Mouse (Mus musculus): ENCODE data around the gene Thsd7a.
A peak's percentile ranks its signal among the peaks of the same experiment; 100 is the strongest.

Gene Thsd7a

DNA sequence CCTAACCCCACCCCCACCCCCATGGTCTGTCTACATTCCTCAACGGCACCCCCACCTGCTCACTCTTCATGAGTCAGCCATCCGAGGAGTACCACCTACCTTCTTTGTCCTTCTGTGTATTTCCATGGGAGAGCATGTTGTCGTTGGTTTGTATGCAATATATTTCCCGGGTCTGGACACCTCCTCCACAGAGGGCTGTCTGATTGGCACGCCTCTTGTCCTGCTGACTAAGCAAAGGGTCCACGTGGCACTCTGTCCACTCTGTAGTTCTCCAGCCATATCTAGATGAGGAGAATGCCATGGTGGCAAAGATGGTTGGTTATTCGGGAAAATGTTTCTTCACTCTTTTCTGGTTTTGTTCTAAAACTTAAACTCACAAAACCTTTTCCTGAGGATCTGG lies 248.3 kb downstream of the Thsd7a start:
- no peak for DNase-seq (ENCODE audit: low spot score)

DNA sequence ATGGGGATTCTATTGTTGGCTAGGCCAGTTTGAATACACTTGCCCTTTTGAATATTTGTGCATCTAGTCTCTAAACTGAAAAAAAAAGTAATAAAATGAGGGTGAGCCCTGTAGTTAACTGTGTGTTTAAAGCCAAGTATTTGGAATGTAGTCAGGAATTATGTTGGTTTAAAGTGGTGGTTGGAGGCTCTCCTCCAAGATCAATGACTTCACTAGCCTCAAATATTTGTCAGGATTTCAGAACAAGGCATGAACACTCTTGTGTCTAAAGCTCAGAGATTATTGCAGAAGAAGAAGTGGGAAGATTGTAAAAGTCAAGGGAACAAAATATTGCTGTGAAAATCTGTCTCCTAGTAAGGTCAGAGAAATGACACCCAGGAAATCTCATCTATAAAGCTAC lies 249.3 kb downstream of the Thsd7a start:
- no peak for DNase-seq (ENCODE audit: low spot score)

DNA sequence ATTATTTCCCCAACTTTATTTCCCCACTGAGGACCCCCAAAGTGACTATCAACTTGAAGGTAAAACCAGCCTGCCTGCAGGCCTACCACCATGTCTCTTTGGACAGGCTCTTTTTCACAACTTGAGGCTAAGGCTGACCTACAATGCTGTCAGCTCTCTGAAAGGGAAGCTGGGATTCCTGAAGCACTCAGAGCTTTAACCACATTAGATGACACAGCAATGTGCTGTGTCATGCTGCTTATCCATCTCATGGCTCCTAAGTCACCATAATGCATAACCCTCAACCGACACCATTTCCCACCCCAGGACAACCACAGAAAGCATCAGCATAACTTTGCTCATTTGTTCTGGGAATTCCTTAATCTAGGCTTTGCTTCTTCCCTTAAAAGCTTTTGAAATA lies 255.6 kb downstream of the Thsd7a start:
- no peak for DNase-seq (ENCODE audit: low spot score)

DNA sequence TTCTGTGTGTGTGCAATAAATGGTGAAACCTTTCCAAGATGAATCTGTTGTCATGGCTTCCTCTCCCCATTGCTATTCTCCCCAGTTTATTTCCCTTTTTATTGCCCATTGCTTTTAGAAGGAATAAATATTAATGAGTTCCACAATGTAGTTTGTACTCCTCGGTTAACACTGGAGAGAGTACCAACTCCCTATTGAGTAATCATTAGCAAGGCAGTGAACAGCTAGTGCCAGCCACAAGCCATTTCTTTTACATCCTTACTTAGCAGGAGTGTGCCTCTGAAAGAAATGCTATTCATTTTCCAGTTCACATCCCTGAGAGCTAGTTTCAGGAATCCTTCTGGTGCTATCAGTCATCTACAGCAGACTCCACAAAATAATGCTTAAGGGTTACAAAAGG lies 260.3 kb downstream of the Thsd7a start:
- no peak for DNase-seq (ENCODE audit: low spot score)

DNA sequence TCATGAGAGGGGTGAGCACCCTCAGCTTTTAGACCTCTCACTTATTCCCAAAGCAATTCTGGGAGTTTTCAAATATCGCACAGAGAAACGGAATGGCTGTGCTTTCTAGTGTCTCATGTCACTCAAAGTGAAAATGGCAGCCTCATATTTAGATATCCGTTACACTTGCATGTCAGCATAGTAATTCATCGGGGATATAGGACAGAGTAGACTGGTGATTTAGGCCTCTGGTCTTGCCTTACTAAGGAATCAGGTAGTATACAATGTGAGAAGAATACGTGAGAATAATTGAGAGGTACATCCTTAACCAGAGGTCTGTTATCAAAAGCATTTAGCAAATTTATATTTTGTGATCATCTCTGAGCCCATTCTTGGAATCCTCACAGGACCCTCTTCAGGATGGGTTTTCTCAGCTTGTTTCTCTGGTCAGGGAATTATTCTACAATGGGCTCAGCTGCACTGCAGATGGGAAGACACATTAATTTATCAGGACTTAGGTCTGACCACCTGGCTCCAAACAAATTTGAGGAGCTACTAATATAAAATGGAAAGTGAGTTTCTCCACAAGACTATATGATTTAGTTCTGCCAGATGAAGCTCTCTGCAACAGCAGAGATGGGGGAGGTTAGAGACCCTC lies 267.6 kb downstream of the Thsd7a start:
- DNase-seq (ENCODE audit: low spot score), result no peak

DNA sequence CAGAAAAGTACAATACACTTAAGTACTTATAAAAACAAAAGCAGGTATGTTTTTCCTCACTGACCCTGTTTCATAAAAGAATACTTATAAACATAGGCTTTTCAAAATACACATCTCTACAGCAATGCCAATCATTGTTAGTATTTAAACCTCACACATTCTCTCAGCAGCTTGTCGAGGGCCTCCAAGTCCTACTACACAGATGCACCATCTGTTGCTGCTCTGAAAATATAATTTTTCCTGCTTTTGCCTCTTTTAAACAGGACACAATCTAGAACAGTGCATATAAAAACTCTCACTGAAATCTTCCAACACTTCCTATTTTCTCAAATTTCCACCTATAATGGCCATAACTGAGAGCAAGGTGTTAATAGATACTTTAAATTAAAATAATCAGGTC lies 270.9 kb downstream of the Thsd7a start:
- no peak for DNase-seq (ENCODE audit: low spot score)

DNA sequence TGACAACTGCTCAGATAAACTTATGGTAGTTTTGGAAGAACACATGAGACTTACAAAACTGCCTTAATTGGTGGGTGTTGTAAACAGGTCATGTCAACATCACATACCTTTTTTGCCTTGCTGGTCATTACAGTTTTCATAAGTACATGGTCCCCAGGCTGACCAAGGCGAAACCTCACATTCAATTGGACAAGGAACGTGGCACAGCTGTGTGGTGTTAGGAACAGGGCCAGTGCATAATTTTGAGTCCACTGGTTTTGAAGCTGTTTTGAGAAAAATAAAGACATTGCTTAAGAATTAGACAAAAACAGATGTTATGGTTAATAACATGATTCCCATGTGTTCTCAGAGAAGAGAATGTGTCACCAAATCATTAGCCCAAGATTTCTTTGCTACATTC lies 278.3 kb downstream of the Thsd7a start:
- no peak for DNase-seq (ENCODE audit: low spot score)

DNA sequence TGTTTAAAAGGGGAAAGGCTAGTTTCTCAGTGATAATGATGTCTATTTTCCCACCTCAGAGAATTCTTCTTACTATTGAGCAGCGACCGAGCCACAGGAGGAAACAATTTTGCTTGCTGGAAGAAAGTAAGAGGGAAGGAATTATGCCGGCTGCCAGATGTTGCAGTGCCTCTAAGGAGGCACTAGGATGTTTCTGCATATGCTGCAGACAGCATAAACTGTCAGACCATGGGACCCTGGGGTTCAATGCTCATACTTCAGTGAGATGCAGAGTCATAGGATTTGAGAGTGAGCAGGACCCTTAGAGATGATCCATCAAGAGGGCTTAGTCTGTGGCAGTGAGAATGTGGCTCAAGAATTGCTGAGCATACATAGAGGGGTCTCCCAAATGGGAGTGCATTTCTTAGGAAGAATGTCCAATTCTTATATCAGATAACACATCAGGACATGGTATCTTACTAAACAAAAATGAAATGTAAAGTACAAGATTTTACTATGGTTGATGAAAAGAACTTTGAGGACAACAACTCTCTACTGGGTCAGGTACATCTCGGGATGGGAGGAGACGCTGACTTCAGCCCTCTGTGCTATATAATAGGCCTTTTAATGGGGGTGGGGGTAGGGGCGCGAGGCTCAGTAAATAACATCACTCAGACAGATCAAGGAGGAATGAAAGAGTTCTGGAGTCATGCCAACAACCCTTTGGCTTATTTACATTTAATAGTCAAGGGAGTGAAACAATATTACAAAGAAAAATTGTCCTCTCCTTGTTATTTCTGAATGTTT lies 281.7 kb downstream of the Thsd7a start:
- no peak for DNase-seq (ENCODE audit: low spot score)

DNA sequence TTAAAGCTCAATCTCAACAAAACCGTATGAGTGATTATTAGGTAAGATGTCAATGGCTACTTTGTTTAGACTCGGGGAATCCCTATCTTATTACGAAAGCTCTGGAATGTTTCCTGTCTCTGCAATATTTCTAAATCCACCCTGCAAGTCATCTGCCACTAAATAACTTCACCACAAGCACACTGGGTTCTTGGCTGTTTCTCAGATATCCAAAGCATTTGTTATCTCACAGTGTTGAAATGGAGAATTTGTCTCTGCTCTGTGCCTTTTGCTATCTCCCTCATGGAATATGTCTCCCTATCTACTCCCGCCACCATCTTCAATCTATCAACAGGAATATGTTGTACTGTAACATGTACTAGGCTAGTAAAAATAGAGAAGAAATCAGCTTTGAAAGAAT lies 290.4 kb downstream of the Thsd7a start:
- DNase-seq (ENCODE audit: low spot score), result no peak

DNA sequence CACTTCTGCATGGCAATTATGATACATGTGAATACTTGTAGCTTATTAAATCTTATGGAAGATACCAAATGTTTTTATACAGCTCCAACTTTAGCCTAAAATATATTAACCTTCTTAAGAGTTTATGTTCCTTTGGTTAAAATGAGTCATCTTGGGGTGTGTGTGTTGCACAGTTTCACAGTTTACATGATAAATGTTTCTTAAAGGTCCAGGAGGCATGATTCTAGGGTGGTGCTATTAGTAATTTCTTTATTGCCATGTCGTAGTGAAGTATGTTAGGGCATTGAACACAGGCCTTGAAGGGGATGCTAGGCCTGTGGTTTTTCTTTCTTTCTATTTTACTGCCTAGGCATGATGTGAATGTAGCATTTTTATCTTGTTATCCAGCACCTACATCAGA lies 291.8 kb downstream of the Thsd7a start:
- DNase-seq (ENCODE audit: low spot score), result no peak

DNA sequence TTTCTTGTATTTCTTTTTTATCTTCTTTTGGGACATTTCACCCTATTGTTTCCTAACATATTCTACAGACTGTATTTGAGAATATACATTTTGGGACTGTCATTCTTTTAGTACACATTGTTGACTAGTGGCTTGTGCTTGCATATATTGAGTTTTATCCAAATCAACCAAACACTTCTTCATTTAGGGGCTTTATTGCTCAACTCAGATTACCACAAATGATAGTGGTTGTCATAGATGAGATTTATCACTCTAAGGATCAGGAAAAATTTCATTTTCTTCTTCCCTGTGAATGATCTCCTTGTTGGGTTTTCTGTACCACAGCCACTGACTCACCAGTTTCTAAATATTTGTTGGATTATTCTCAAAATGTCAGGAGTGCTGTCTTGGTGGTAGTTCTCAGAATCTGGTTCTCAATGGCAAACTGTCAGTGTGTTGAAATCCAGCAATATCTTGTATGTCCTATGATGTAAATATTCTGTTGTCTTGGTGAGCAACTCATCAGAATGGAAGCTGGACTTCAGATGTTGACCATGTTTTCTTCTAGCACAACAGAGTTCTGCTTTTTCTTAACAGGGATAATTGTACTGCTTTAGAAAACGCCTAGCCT lies 294.2 kb downstream of the Thsd7a start:
- DNase-seq (ENCODE audit: low spot score), result no peak

DNA sequence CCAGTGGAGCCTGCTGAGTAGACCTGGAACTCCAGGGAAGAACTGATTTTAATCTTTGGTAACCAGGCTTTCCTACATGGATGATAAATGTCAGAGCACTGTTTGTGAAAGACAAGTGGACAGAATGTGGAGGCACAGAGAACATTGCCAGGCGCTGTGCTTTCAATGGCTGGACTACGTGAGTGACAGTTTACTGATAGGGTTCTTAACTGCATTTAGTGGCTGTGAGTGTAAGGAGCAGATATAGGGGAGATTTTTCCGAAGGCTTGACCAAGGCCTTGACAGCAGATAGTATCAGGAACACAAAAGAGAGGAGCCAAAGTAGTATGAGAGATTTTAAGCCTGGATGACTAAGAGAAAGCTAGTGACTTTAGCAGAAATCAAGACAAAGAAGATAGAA lies 295.1 kb downstream of the Thsd7a start:
- no peak for DNase-seq (ENCODE audit: low spot score)

DNA sequence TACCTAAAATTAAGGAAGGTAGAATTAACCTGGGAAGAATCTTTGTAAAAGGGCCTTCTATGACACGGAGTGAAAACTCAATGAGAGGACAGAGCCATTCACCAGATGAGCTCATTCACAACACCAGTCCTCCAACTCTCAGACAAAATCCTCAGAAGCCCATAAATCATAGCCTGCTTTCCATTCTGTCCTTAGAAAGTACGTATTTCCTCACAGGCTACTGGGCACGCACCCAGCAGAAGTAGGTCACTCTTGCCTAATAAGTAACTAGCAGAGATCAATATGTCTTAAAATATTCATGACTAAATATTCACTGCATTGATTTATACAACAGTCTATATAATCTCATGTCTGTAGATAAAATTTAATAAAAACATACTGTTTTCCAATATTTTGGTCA lies 300.4 kb downstream of the Thsd7a start:
- no peak for DNase-seq (ENCODE audit: low spot score)

DNA sequence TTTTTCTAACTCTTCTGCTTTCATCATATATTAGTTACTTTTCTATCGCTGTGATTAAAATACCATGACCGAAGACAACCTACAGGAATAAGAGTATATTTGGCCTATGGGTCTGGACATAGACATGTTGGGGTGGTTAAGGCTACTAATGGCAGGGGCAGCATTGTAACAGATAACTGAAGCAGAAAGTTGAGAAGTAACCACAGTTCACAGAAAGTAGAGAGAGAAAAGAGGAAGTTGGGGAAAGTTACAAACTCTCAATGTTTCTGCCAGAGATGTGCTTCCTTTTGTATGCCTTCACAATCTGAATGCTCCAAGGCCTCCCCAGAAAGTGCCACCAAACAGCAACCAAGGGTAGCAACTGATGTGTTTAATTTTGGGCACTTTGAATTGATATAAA lies 303.7 kb downstream of the Thsd7a start:
- DNase-seq (ENCODE audit: low spot score), result no peak

DNA sequence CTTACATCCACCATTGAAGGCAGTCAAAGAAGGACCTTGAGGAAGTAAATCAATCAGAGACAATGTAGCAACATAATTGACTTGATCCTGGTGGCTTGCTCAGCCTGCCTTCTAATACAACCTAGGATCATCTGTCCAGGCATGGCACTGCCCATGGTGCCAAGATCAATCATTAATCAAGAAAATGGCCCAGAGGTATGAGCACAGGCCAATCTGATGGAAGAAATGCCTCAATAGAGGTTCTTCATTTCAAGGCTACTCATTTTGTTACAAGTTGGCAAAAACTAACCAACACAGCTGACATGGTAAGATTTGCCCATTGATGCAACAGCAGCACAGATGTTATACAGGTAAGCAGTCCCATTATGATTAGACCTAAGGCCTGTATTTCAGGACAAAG lies 309.6 kb downstream of the Thsd7a start:
- no peak for DNase-seq (ENCODE audit: low spot score)

DNA sequence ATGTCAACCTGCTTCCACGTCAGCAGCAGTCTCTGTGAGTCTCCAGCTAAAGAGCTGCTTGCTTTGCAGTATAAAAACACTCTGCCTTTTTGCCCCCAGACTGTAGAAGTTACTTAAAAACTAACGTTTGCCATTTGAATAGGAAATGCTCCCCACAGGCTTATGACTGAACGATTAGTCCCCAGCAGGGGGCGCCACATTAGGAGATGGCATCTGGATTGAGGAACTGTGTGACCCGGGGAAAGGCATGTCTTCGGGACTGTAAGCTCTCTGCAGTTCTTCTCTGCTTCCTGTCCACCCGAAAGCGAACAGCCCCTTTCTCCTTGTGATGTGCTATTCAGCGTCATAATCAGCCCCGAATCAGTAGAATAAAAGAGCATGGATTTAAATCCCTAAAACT lies 330.1 kb downstream of the Thsd7a start:
- peak; percentile 45 for DNase-seq (ENCODE audit: low spot score)

DNA sequence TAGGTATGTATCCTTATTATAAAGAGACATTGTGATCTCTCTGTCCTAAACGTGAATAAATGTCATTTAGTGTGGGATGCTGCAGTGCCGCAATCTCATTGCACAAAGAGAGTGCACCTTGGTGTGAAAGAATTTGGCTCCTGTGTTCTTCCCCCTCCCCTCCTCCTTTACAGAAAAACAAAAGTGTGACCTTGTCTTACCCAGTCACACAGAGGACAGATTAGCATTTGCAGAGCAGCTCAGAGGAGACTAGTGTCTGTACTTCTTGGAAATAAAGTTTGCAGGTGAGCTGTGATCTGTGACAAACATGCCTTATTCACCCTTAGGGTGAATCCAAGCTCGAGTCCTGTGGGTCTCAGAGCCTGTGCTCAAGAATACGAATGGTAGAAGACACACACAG lies 332.2 kb downstream of the Thsd7a start:
- DNase-seq (ENCODE audit: low spot score), result no peak

DNA sequence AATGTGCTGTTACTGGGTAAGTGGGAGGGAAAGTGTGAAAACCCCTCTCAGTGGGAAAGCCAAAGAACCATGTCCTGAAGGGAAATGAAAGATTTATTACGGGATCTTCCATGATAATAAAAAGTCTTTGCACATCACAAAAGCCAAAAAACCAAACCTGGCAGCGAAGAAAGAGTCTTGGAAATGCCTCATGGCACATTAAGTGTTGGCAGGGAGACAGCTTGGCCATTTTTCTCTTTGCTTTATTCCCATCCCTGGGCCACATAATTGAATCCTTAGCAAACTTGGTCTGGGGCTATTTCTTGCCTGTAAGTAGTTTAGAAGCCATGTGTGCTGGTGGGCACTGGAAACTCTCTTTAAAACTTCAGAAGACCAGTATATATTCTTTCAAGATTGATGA lies 344.8 kb downstream of the Thsd7a start:
- DNase-seq (ENCODE audit: low spot score), result no peak

DNA sequence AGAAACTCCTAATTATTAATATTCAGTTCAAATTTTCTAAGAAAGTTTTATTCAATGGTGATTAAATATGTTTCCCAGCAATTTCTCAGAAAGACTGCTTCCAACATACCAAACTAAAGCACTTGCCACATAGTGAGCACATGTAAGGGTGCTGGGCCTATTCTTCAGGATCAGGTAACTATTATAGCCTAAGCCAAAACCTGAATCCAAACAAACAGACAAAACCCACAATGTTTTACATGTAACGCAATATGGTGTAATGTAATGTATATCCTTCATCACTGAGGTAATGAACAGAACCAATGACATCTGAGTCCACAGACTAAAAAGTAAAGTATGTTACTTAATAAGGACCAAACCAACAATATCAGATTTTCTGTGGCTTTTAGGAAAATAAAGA lies 346.2 kb downstream of the Thsd7a start:
- no peak for DNase-seq (ENCODE audit: low spot score)

DNA sequence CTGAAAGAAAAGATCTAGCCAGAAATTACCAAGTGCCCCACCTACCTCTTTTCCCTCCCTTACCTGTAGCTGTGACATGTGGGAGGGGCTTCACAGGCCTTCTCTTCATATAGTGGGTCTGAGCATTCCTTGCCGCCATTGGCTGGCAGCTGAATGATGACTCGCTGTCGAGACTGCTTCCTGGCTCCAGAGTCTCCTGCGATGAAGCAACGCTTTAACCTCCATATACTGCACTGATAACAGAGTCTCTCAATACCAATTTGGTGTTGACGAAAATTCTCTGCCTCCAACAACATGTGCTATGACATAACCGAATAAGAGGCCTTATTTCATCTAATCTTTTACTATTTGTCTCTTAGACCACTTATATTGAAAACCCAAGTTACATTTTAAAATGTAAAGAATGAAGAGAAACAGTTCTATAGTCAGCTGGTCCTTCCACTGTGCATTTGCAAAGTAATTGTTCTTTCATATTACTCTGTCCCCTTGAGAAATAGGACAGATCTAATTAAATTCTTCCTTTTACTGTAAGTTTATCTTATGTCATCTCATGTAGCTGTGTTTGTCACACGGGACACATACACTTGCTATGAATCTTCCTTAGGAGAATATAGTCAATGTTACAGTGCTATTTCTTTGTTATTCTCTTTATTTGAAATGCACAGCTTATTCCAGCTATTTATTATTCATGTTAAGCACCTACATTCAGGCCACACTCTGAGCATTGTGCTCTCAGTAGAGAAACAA lies 351.3 kb downstream of the Thsd7a start:
- no peak for DNase-seq (ENCODE audit: low spot score)

DNA sequence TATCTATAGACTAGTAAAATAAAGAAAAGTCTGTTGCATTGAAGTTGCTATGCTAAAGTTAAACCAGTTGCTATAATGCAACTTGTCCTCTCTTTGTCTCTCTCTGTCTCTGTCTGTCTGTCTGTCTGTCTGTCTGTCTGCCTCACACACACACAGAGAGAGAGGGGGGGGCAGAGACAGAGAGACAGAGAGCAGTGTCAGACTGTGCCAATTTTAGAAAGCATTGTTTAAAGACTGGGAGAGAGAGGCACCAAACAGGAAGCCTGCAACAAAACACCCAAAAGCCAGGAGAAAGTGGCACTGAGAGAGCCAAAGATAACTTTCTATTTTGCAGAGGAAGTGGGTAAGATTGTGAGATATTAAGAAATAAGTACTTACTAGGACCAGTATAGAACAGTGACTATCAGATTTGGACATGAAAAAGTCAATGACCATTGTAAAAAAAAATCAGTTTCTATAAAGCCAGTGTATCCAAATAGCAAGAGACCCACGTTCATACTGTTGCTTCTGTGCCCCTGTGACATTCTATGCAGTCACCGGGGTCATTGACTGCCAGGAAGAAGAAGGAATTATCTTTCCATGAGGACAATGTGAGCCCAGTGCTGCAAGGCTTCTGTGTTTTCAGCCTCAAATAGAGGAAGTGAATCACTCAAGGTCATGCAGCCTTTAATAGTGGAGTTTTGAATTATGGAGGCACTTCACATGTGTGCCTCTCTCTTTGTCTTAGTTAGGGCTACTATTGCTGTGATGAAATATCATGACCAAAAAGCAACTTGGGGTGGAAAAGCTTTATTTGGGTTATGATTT lies 355.4 kb downstream of the Thsd7a start:
- DNase-seq (ENCODE audit: low spot score), result no peak

DNA sequence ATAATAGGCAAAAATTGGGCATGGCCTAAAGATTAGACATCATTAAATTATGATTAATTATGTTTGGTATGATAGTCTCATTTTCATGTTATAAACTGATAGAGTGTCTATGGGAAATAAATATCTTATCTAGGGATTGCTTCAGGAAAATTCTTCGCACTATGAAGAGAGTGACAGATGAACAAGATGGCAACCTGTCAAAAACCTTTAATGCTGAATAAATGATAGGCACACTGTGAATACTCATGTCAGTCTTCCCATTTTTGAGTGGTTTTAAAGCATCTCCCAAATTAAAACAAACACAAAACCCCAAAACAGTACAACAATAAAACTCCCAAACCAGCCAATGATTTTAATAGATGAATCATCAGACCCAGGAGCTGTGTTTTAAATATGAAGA lies 362.5 kb downstream of the Thsd7a start:
- no peak for DNase-seq (ENCODE audit: low spot score)

All from testis, postnatal 10 days (tissue).